Mouse (Mus musculus): ENCODE results near the gene Zfp933.
"Not testable (repeated sequence)": the region's sequence is repeated elsewhere in the genome, so short reads cannot be mapped to it uniquely, and the experiment has no call there.

DNA sequence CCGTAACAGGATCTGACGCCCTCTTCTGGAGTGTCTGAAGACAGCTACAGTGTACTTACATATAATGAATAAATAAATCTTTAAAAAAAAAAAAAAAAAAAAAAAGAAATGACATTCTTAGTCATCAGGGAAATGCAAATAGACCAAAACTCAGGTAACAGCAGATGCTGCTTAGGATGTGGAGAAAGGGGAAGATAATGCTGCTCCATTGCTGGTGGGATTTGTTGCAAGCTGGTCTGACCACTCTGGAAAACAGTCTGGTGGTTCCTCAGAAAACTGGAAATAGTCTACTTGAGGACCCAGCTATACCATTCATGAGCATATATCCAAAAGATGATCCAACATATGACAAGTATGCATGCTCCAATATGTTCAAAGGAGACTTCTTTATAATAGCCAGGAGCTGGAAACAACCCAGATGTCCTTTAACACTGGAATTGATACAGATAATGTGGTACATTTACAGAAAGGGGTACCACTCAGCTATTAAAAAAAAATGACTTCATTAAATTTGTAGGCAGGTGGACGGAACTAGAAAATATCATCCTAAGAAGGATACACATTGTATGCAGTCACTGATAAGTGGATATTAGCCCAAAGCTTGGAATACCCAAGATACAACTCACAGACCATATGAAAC is 54.0 kb downstream of the Zfp933 start:
- not testable (repeated sequence) for TF ChIP-seq CTCF (IDR thresholded peaks at IDR 0.05; ENCODE audit: low read depth, low read length); POLR2A (IDR thresholded peaks at IDR 0.05; ENCODE audit: extremely low read depth, insufficient read depth, low read length)

All from liver, adult 2 months (tissue).